Mouse (Mus musculus): ENCODE results near the gene Il9r. TPM values are rescaled to one million over a fixed set of nuclear protein-coding genes. Genes with fewer than 3 reads are reported as not detected.

Il9r gene
- total and polyA plus RNA-seq, 2 experiments from 2014 or later, result not detected

GRCm38 (mm10) chr11:32138614-32138964 lies 61.5 kb downstream of the Il9r start:
- 22% methylated on average over 9 of the region's 9 CpGs for WGBS
- H3K36me3 ChIP-seq (ENCODE audit: insufficient read depth, low read length), result no peaks in the 10 kb centered on the region
- H3K27me3 ChIP-seq (ENCODE audit: insufficient read depth, low read length), result no peaks in the 10 kb centered on the region
- DNase-seq (ENCODE audit: low spot score) (peak; percentile 31), ATAC-seq (no peak)
- TF ChIP-seq CTCF (IDR thresholded peaks at IDR 0.05; ENCODE audit: low read depth), result no peak
- H3K4me3 ChIP-seq (ENCODE audit: low read length), result no peak overlapping the region
- H3K4me2 ChIP-seq (ENCODE audit: low read depth, low read length), result no peak overlapping the region
- H3K9me3 ChIP-seq (ENCODE audit: low read length), result no peaks in the 10 kb centered on the region
- peaks cover 27% of the 10 kb centered on the region for H3K4me1 ChIP-seq (ENCODE audit: insufficient read depth, low read length)
- H3K9ac ChIP-seq (replicated peaks; ENCODE audit: low read length), result no peak overlapping the region
- peak overlapping the region; percentile 45 for H3K27ac ChIP-seq

- ATAC-seq (no peak), DNase-seq (ENCODE audit: low spot score) (peak; percentile 24)
- Histone ChIP-seq H3K36me3 (ENCODE audit: insufficient read depth, low read length) (no peaks in the 10 kb centered on the region), H3K27ac (peak overlapping the region; percentile 45), H3K9me3 (ENCODE audit: low read length) (no peaks in the 10 kb centered on the region), H3K27me3 (ENCODE audit: insufficient read depth, low read length) (no peaks in the 10 kb centered on the region), H3K4me2 (ENCODE audit: low read depth, low read length) (no peak overlapping the region), H3K9ac (replicated peaks; ENCODE audit: low read length) (no peak overlapping the region), H3K4me3 (ENCODE audit: low read length) (no peak overlapping the region), H3K4me1 (ENCODE audit: insufficient read depth, low read length) (peaks cover 27% of the 10 kb centered on the region)
- no peak for TF ChIP-seq CTCF (IDR thresholded peaks at IDR 0.05; ENCODE audit: low read depth)
- WGBS, result 27% methylated on average over 15 of the region's 15 CpGs
Observed at GRCm38 (mm10) chr11:32137719-32138613, 62.1 kb downstream of the Il9r start.

Other genes with a start within 250 kb of the Il9r start
- 0.42 and 1.4 TPM in 2 replicates for gene 4930524B15Rik, start 234.7 kb downstream of the Il9r start, total RNA-seq (2014; rRNA removed)
- gene 4930524B15Rik, start 234.7 kb downstream of the Il9r start, polyA plus RNA-seq (2015; fragmentation: Nextera tagmentation; extraction: Ambion mirVana), result 0.34 and 0.50 TPM in 2 replicates
- gene Nsg2, start 199.8 kb downstream of the Il9r start, total RNA-seq (2014; rRNA removed), result 646 and 650 TPM in 2 replicates
- gene Nsg2, start 199.8 kb downstream of the Il9r start, polyA plus RNA-seq (2015; fragmentation: Nextera tagmentation; extraction: Ambion mirVana), result 407 and 433 TPM in 2 replicates
- gene Snrnp25, start 5.1 kb upstream of the Il9r start, total RNA-seq (2014; rRNA removed), result 18.1 and 21.7 TPM in 2 replicates
- 52.6 and 61.3 TPM in 2 replicates for gene Snrnp25, start 5.1 kb upstream of the Il9r start, polyA plus RNA-seq (2015; fragmentation: Nextera tagmentation; extraction: Ambion mirVana)
- gene Rhbdf1, start 22.0 kb upstream of the Il9r start, total RNA-seq (2014; rRNA removed), result 65.4 and 97.4 TPM in 2 replicates
- 22.8 and 22.9 TPM in 2 replicates for gene Rhbdf1, start 22.0 kb upstream of the Il9r start, polyA plus RNA-seq (2015; fragmentation: Nextera tagmentation; extraction: Ambion mirVana)
- 24.5 and 30.0 TPM in 2 replicates for gene Mpg, start 26.2 kb upstream of the Il9r start, total RNA-seq (2014; rRNA removed)
- 27.7 TPM in 2 replicates for gene Mpg, start 26.2 kb upstream of the Il9r start, polyA plus RNA-seq (2015; fragmentation: Nextera tagmentation; extraction: Ambion mirVana)
- gene Nprl3, start 67.4 kb upstream of the Il9r start, total RNA-seq (2014; rRNA removed), result 38.4 and 53.0 TPM in 2 replicates
- gene Nprl3, start 67.4 kb upstream of the Il9r start, polyA plus RNA-seq (2015; fragmentation: Nextera tagmentation; extraction: Ambion mirVana), result 39.2 and 39.8 TPM in 2 replicates
- not detected in 2 replicates for gene Hba-x, start 76.1 kb upstream of the Il9r start, total RNA-seq (2014; rRNA removed)
- not detected in 2 replicates for gene Hba-x, start 76.1 kb upstream of the Il9r start, polyA plus RNA-seq (2015; fragmentation: Nextera tagmentation; extraction: Ambion mirVana)
- gene Hba-a1, start 83.2 kb upstream of the Il9r start, total RNA-seq (2014; rRNA removed), result 541 and 992 TPM in 2 replicates
- 535 and 659 TPM in 2 replicates for gene Hba-a1, start 83.2 kb upstream of the Il9r start, polyA plus RNA-seq (2015; fragmentation: Nextera tagmentation; extraction: Ambion mirVana)
- gene Hbq1b, start 86.7 kb upstream of the Il9r start, total RNA-seq (2014; rRNA removed), result 1.0 TPM in 1 of 2 replicates, not detected in the other
- 1.1 and 1.4 TPM in 2 replicates for gene Hbq1b, start 86.7 kb upstream of the Il9r start, polyA plus RNA-seq (2015; fragmentation: Nextera tagmentation; extraction: Ambion mirVana)
- 1,752 and 2,010 TPM in 2 replicates for gene Hba-a2, start 96.2 kb upstream of the Il9r start, total RNA-seq (2014; rRNA removed)
- 1,345 and 1,601 TPM in 2 replicates for gene Hba-a2, start 96.2 kb upstream of the Il9r start, polyA plus RNA-seq (2015; fragmentation: Nextera tagmentation; extraction: Ambion mirVana)
- gene Hbq1a, start 99.8 kb upstream of the Il9r start, total RNA-seq (2014; rRNA removed), result 5.6 TPM in 1 of 2 replicates, not detected in the other
- gene Hbq1a, start 99.8 kb upstream of the Il9r start, polyA plus RNA-seq (2015; fragmentation: Nextera tagmentation; extraction: Ambion mirVana), result 2.0 and 2.2 TPM in 2 replicates
- 32.2 and 37.4 TPM in 2 replicates for gene Sh3pxd2b, start 147.5 kb upstream of the Il9r start, total RNA-seq (2014; rRNA removed)
- 6.7 and 7.4 TPM in 2 replicates for gene Sh3pxd2b, start 147.5 kb upstream of the Il9r start, polyA plus RNA-seq (2015; fragmentation: Nextera tagmentation; extraction: Ambion mirVana)